Mouse (Mus musculus) heart, embryonic 15.5 days (tissue): ENCODE data around the gene Gpatch8. TPM values are rescaled to one million over a fixed set of nuclear protein-coding genes. Genes with fewer than 3 reads are reported as not detected.
"Not testable (repeated sequence)": the region's sequence is repeated elsewhere in the genome, so short reads cannot be mapped to it uniquely, and the experiment has no call there.

Experiments
- ATAC-seq: fragments of 200-750 bp; cut with Nextera tagmentation; replicated peaks from 2 replicates; pipeline ENCODE4 v1.8.0; 2017; ENCODE audit warnings: low read depth, moderate TSS enrichment; ENCODE audit not compliant: insufficient number of reproducible peaks, insufficient read depth, low FRiP score
- H3K27ac ChIP-seq: fragments of 300-500 bp; sonication (generic); 2 replicates; pipeline ENCODE4 v1.5.1; 2015; ENCODE audit warnings: mild to moderate bottlenecking, inconsistent platforms
- H3K27me3 ChIP-seq: fragments of 300-500 bp; sonication (generic); 2 replicates; pipeline ENCODE4 v1.6.1; 2015; ENCODE audit warnings: inconsistent platforms
- H3K36me3 ChIP-seq: fragments of 300-500 bp; sonication (generic); 2 replicates; pipeline ENCODE4 v1.6.1; 2015; ENCODE audit warnings: mild to moderate bottlenecking, inconsistent platforms
- H3K4me1 ChIP-seq: fragments of 300-500 bp; sonication (generic); replicated peaks from 2 replicates; pipeline ENCODE4 v1.6.1; 2015; ENCODE audit warnings: inconsistent platforms
- H3K4me2 ChIP-seq: fragments of 300-500 bp; sonication (generic); 2 replicates; pipeline ENCODE4 v1.6.1; 2015; ENCODE audit warnings: inconsistent platforms, mild to moderate bottlenecking, moderate library complexity
- H3K4me3 ChIP-seq: fragments of 300-500 bp; sonication (generic); 2 replicates; pipeline ENCODE4 v1.5.1; 2015; ENCODE audit warnings: mild to moderate bottlenecking, inconsistent platforms
- H3K9ac ChIP-seq: fragments of 300-500 bp; sonication (generic); 2 replicates; pipeline ENCODE4 v1.6.1; 2015; ENCODE audit warnings: mild to moderate bottlenecking, inconsistent platforms
- H3K9me3 ChIP-seq: fragments of 300-500 bp; sonication (generic); replicated peaks from 2 replicates; pipeline ENCODE4 v1.6.1; 2016; ENCODE audit warnings: inconsistent platforms
- WGBS: fragments of 180-500 bp; shearing (Covaris S2); methylation state at CpG from one replicate; pipeline ENCODE4 v1.1.7; 2015; ENCODE audit warnings: mixed read lengths; 5-methylcytosine and 5-hydroxymethylcytosine counted together
- polyA plus RNA-seq: library from polyadenylated mRNA; unstranded; fragments of >200 nt; fragmentation: Nextera tagmentation; extraction: Ambion mirVana; gene quantifications from 2 replicates; pipeline ENCODE4 v1.2.1, GENCODE M21; 2015

Gene Gpatch8
- polyA plus RNA-seq, 1 experiment from 2014 or later: 34.4 TPM

DNA sequence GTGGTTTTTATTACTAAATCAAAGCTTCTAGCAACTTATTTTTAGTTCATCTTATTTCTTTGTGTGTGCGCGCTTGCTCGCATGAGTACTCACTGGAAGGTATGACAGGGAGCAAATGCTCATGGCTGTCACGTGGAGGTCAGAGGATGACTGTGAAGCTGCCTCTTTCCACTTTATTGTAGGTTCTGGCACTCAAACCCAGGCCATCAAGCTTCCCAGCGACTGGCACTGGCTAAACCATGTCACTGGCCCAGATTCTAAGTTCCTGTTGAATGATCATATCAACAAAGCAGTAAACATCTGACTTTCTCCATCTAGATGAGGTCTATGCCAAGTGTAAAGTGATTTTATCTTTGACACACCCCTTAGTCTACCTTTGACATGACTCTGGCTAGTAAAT is 14.7 kb downstream of the Gpatch8 start:
- Histone ChIP-seq H3K27ac (no peak overlapping the region), H3K4me1 (peaks cover 4% of the 10 kb centered on the region; the same call in 1 of the 2 replicates), H3K4me2 (no peak overlapping the region), H3K9ac (no peak overlapping the region), H3K4me3 (no peak overlapping the region), H3K36me3 (peaks cover 9% of the 10 kb centered on the region; the same call in 1 of the 2 replicates), H3K9me3 (no peaks in the 10 kb centered on the region), H3K27me3 (no peaks in the 10 kb centered on the region)
- 87% methylated on average over 5 of the region's 5 CpGs for WGBS
- ATAC-seq: no peak

DNA sequence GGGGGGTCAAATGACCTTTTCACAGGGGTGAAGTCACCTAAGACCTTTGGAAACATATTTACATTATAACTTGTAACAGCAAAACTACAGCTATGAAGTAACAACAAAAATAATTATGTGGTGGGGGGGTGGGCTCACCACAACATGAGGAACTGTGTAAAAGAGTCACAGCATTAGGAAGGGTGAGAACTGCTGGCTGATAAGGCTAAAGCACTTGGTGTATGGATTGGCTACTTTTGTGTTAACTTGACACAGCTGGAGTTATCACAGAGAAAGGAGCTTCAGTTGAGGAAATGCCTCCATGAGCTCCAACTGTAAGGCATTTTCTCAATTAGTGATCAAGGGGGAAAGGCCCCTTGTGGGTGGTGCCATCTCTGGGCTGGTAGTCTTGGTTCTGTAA is 15.9 kb downstream of the Gpatch8 start:
- H3K27ac ChIP-seq, H3K9ac ChIP-seq, H3K4me2 ChIP-seq, H3K4me3 ChIP-seq, H3K4me1 ChIP-seq, H3K27me3 ChIP-seq, H3K9me3 ChIP-seq, ATAC-seq: not testable (repeated sequence)
- H3K36me3 ChIP-seq: peaks cover 11% of the 10 kb centered on the region; the same call in 1 of the 2 replicates

DNA sequence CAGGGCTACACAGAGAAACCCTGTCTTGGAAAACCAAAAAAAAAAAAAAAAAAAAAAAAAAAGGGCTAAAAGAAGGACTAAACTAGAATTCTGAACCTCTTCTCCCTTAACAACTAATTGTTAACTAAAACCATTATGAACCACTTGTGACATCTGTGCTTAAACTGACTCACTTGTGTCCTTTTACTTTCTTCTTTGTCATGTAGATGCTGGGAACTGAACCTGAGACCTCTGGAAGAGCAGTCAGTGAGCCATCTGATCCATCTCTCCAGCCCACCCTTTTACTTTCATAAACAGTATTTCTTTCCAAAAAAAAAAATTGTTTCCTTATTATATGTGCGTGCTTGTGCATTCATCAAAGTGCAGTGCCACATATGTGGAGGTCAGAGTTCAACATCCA is 16.5 kb downstream of the Gpatch8 start:
- no peak overlapping the region for H3K27ac ChIP-seq
- H3K36me3 ChIP-seq: peaks cover 11% of the 10 kb centered on the region; the same call in 1 of the 2 replicates
- H3K27me3 ChIP-seq: no peaks in the 10 kb centered on the region
- ATAC-seq: no peak
- H3K4me1 ChIP-seq: no peaks in the 10 kb centered on the region; the same call in 1 of the 2 replicates
- no peak overlapping the region for H3K4me3 ChIP-seq
- H3K4me2 ChIP-seq: no peak overlapping the region
- no peaks in the 10 kb centered on the region for H3K9me3 ChIP-seq
- no peak overlapping the region for H3K9ac ChIP-seq
- 86% methylated on average over 1 of the region's 1 CpGs for WGBS

DNA sequence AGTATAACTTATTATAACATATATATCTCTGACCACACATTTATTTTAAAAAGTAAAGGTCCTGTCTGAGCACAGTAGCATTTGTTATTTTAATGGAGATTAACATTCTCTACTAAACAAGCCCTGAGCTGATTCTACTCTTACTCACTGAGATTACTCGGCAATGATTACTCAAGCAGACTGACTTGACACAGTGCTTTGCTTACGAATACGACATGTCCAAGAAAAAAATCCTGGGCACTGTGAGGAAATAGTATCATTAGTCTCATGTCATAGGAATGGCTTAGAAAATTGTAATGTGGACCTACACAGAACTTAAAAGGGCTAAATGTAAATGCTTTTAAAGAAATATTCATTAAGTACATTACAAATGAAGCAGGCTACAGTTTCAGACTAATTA is 20.0 kb downstream of the Gpatch8 start:
- H3K27me3 ChIP-seq: no peaks in the 10 kb centered on the region
- ATAC-seq: no peak
- H3K9ac ChIP-seq: no peak overlapping the region
- H3K4me2 ChIP-seq: no peak overlapping the region
- H3K36me3 ChIP-seq: peaks cover 11% of the 10 kb centered on the region; the same call in 1 of the 2 replicates
- WGBS: 69% methylated on average over 3 of the region's 3 CpGs
- H3K27ac ChIP-seq: no peak overlapping the region
- H3K9me3 ChIP-seq: no peaks in the 10 kb centered on the region
- H3K4me1 ChIP-seq: peaks cover 7% of the 10 kb centered on the region
- no peak overlapping the region for H3K4me3 ChIP-seq

DNA sequence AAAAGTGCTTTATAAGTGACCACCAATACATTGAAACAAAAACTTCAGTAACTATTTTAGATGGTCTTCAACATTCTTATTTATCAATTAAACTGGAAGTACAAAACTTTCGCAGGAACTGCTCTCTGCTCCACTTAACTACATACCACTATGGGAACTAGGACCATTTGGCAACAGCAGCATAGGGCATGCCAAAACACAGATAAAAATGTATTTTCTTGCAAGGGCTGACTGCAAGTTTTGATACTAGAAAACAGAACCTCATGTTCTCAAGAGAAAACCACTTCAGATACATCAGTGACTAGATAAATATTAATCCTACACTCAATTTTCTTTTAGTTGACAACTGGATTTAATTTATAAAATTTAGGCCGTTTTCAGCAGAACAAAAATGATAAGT is 22.1 kb downstream of the Gpatch8 start:
- Histone ChIP-seq H3K9ac (no peak overlapping the region), H3K4me2 (no peak overlapping the region), H3K4me3 (no peak overlapping the region), H3K27ac (no peak overlapping the region), H3K4me1 (peaks cover 8% of the 10 kb centered on the region), H3K27me3 (no peaks in the 10 kb centered on the region), H3K9me3 (no peaks in the 10 kb centered on the region), H3K36me3 (peaks cover 11% of the 10 kb centered on the region; the same call in 1 of the 2 replicates)
- ATAC-seq: no peak
- 74% methylated on average over 2 of the region's 2 CpGs for WGBS

DNA sequence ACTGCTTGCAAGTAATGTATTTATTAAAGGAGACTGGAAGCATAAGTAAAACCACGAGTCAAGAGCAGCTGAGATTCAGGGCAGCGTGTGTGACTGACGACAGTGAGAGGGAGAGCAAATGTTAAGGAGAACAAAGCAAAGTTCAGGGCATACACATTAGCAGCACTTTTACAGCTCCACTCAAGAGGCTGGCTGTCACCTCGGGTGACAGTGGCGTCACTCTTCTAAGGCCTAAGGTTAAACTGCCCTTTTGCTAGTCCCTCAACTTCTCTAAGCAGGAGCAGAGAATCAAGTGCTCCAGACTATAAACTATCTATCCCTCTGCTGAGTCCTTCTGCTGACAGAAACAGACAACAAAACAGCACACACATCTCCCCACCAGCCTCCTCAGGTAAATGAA is 24.8 kb downstream of the Gpatch8 start:
- peak overlapping the region; percentile 48 for H3K27ac ChIP-seq
- H3K4me1 ChIP-seq: peaks cover 8% of the 10 kb centered on the region
- no peaks in the 10 kb centered on the region for H3K9me3 ChIP-seq
- 31% methylated on average over 5 of the region's 5 CpGs for WGBS
- no peak overlapping the region for H3K9ac ChIP-seq
- H3K4me2 ChIP-seq: no peak overlapping the region
- no peak overlapping the region for H3K4me3 ChIP-seq
- ATAC-seq: no peak
- 0 out of 2 replicates have a peak, but pooled peaks cover under 1% of the 10 kb centered on the region for H3K36me3 ChIP-seq
- H3K27me3 ChIP-seq: no peaks in the 10 kb centered on the region

DNA sequence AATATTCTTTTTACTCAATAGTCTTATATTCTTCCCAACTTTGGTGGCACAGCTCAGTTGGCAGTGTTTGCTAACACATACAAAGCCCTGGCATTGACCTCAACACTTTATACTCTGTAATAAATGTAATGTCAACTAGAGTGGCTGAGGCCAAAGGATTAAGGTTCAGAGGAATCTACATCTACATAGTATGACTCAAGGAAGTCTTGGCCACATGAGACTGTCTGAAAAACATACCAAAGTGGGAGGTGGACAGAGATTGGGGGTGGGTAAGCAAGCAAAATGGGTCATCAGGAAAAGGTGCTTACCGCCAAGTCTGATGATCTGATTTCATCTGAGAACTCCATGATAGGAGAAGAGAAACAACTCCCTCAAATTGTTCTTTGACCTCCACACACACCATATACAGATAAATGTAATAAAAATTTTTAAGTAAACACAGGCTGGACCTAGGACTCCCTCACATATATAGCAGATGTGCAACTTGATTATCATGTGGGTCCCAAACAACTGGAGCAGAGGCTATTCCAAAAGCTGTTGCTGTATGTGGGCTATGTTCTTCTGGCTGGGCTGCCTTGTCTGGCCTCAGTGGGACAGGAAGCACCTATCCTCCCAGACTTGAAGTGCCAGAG is 41.3 kb downstream of the Gpatch8 start:
- H3K4me2 ChIP-seq: no peak overlapping the region
- no peak for ATAC-seq
- WGBS: 87% methylated on average over 1 of the region's 1 CpGs
- no peaks in the 10 kb centered on the region for H3K9me3 ChIP-seq
- no peak overlapping the region for H3K27ac ChIP-seq
- no peaks in the 10 kb centered on the region for H3K27me3 ChIP-seq
- no peak overlapping the region for H3K4me3 ChIP-seq
- peaks cover 9% of the 10 kb centered on the region for H3K36me3 ChIP-seq
- H3K4me1 ChIP-seq: no peaks in the 10 kb centered on the region; the same call in 1 of the 2 replicates
- no peak overlapping the region for H3K9ac ChIP-seq

DNA sequence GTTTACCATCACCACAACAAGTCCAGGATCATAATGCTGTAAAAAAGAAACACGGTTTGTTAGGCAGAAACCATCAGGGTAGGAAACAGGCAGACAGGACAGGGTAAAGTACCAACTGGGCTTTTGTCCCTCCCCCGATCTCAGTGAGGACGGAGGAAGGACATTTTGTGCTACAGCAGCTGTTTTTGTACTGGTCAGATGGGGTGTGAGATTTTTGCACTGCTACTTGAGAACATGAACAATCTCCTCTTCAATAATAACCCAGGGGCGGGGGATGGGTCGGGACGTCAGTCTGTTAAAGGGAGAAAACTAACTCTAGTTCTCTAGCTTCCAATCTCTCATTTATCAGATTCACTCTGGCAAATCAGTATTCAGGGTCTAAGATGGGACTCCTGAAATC is 46.0 kb downstream of the Gpatch8 start:
- no peak overlapping the region for H3K4me2 ChIP-seq
- no peaks in the 10 kb centered on the region for H3K27me3 ChIP-seq
- H3K36me3 ChIP-seq: peaks cover 17% of the 10 kb centered on the region; the same call in 1 of the 2 replicates
- ATAC-seq: no peak
- no peak overlapping the region for H3K4me3 ChIP-seq
- H3K9ac ChIP-seq: no peak overlapping the region
- H3K4me1 ChIP-seq: no peaks in the 10 kb centered on the region; the same call in 1 of the 2 replicates
- H3K27ac ChIP-seq: no peak overlapping the region
- H3K9me3 ChIP-seq: no peaks in the 10 kb centered on the region
- WGBS: 68% methylated on average over 6 of the region's 6 CpGs

DNA sequence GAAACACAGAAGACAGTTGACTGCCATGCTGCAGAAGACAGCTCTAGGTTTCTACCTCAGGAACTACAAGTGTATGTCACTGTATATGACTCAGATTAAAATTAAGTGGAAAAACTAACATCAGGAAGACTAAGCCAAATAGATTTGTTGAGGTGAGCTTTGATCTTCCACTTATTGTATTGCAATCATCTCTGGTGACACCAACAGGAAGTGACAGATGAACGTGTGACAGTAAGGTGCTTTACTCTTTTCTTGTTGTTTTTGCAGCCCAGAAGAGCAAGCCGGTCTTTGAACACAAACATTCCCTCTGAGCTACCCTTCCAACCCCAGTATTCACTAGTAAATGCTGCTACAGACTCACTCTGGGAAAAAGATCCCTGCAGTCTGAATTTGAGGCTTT is 59.5 kb downstream of the Gpatch8 start:
- 64% methylated on average over 2 of the region's 2 CpGs for WGBS
- Histone ChIP-seq H3K36me3 (peaks cover 41% of the 10 kb centered on the region), H3K4me1 (peaks cover 14% of the 10 kb centered on the region), H3K9me3 (no peaks in the 10 kb centered on the region), H3K27me3 (no peaks in the 10 kb centered on the region), H3K9ac (no peak overlapping the region), H3K4me2 (no peak overlapping the region), H3K4me3 (no peak overlapping the region), H3K27ac (no peak overlapping the region)
- ATAC-seq: no peak

DNA sequence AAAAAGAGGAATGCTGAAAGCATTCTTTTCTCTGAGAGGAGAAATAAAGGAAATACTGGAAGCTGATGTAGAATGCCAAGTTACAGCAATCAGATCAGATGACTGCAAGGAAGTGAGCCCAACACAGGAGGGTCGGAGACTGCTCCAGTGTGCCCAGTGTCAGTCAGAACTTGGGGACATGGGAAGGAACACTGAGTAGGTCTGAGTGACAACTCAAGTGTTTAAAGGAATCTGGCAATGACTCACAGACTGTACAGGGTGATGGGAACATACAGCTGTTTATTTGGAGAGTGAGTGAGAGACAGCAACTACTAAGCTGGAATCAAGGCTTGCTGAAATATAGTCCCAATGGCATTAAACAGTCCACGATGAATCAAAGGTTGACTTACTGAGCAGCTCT is 60.0 kb downstream of the Gpatch8 start:
- Histone ChIP-seq H3K27ac (no peak overlapping the region), H3K4me2 (no peak overlapping the region), H3K27me3 (no peaks in the 10 kb centered on the region), H3K36me3 (peaks cover 38% of the 10 kb centered on the region), H3K9ac (no peak overlapping the region), H3K4me3 (no peak overlapping the region), H3K9me3 (no peaks in the 10 kb centered on the region), H3K4me1 (peaks cover 14% of the 10 kb centered on the region)
- WGBS: 83% methylated on average over 2 of the region's 2 CpGs
- ATAC-seq: no peak

DNA sequence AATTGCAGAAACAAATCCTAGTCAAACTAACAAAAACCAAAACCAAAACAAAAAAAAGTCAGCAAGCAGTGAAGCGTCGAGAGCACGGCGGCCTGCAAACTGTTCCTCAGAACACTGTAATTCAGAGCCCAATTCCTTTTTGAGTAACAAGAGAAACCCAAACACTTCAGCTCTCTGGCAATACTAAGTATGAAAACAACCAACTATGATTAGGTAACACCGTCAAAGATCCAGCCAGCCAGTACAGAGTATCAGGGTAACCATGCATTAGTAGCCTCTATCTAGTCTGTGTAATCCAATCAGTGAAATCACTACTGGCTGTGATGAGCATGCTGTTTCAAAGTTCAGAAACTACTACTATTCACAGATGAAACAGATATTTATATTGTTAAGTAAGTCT is 60.5 kb downstream of the Gpatch8 start:
- Histone ChIP-seq H3K9ac (no peak overlapping the region), H3K4me3 (no peak overlapping the region), H3K27ac (no peak overlapping the region), H3K4me1 (peaks cover 14% of the 10 kb centered on the region), H3K27me3 (no peaks in the 10 kb centered on the region), H3K36me3 (peaks cover 33% of the 10 kb centered on the region), H3K9me3 (no peaks in the 10 kb centered on the region), H3K4me2 (no peak overlapping the region)
- ATAC-seq: no peak
- WGBS: 87% methylated on average over 5 of the region's 5 CpGs

DNA sequence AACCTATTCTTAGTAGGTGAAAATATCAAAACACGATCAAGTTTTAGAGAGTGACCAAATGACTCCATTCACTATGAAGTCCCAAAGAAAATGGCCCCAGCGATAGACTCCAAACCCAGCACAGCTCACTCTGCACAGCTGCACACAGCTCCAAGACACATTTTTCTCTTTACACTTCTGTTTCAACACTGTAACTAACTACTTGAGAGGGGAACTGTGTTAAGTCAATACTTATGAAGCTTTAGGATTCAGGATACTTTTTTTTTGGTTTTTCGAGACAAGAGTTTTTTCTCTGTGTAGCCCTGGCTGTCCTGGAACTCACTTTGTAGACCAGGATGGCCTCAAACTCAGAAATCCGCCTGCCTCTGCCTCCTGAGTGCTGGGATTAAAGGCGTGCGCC is 61.1 kb downstream of the Gpatch8 start:
- H3K36me3 ChIP-seq: peaks cover 29% of the 10 kb centered on the region
- no peaks in the 10 kb centered on the region for H3K9me3 ChIP-seq
- H3K4me3 ChIP-seq: no peak overlapping the region
- no peak overlapping the region for H3K27ac ChIP-seq
- WGBS: 98% methylated on average over 6 of the region's 6 CpGs
- no peak overlapping the region for H3K9ac ChIP-seq
- H3K4me1 ChIP-seq: peaks cover 14% of the 10 kb centered on the region
- H3K27me3 ChIP-seq: no peaks in the 10 kb centered on the region
- ATAC-seq: no peak
- no peak overlapping the region for H3K4me2 ChIP-seq
